Mouse (Mus musculus) limb, embryonic 10.5 days (tissue): Measurements from ENCODE around the gene Zap70. TPM values are rescaled to one million over a fixed set of nuclear protein-coding genes. Genes with fewer than 3 reads are reported as not detected.
"Not testable (repeated sequence)": the region's sequence is repeated elsewhere in the genome, so short reads cannot be mapped to it uniquely, and the experiment has no call there.

Source experiments
- DNase-seq: peaks from one replicate; pipeline ENCODE4 v3.0.0-alpha.2; 2017; ENCODE audit warnings: low spot score
- H3K27ac ChIP-seq: fragments of 300-500 bp; sonication (generic); 2 replicates; pipeline ENCODE4 v1.5.1; 2016; ENCODE audit warnings: mild to moderate bottlenecking
- H3K27me3 ChIP-seq: fragments of 300-500 bp; sonication (generic); 2 replicates; pipeline ENCODE4 v1.6.1; 2016; ENCODE audit warnings: low read depth, mild to moderate bottlenecking; ENCODE audit not compliant: poor library complexity, severe bottlenecking
- H3K36me3 ChIP-seq: fragments of 300-500 bp; sonication (generic); 2 replicates; pipeline ENCODE4 v1.6.1; 2016; ENCODE audit warnings: mild to moderate bottlenecking, moderate library complexity
- H3K4me1 ChIP-seq: fragments of 300-500 bp; sonication (generic); 2 replicates; pipeline ENCODE4 v1.6.1; 2016
- H3K4me3 ChIP-seq: fragments of 300-500 bp; sonication (generic); 2 replicates; pipeline ENCODE4 v1.5.1; 2016; ENCODE audit warnings: mild to moderate bottlenecking, moderate library complexity
- H3K9me3 ChIP-seq: fragments of 300-500 bp; sonication (generic); replicated peaks from 2 replicates; pipeline ENCODE4 v1.6.1; 2016; ENCODE audit warnings: mild to moderate bottlenecking
- WGBS: fragments of 180-500 bp; shearing (Covaris S2); methylation state at CpG from one replicate; pipeline ENCODE4 v1.1.7; 2016; 5-methylcytosine and 5-hydroxymethylcytosine counted together
- polyA plus RNA-seq: library from polyadenylated mRNA; unstranded; fragments of >200 nt; fragmentation: Nextera tagmentation; extraction: Ambion mirVana; gene quantifications from 2 replicates; pipeline ENCODE4 v1.2.1, GENCODE M21; 2016

Gene Zap70
- polyA plus RNA-seq, 1 experiment from 2014 or later, result 0.36 TPM

DNA sequence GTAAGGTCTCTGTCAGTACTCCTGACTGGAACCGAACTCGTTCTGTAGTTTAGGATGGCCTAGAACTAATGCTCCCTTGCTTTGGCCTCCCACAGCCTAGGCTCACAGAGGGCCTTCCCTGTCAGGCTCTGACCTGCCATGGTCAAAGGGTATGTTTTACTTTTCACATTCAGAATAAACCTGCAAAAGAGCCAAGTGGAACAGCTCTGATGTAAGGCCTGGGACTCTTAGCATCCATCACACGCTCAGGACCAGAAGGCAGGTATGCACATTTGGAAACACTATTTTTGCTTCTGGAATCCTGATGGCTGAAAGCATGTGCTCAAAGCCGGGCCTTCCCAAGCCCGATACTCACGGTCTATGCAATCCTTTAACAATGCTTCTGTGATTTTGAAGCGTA is 50.2 kb downstream of the Zap70 start:
- no peak for DNase-seq
- WGBS, result 97% methylated on average over 7 of the region's 7 CpGs
- Histone ChIP-seq H3K9me3 (no peaks in the 10 kb centered on the region), H3K27ac (no peak overlapping the region), H3K36me3 (peaks cover 94% of the 10 kb centered on the region), H3K4me3 (no peak overlapping the region), H3K27me3 (no peaks in the 10 kb centered on the region), H3K4me1 (no peaks in the 10 kb centered on the region)

DNA sequence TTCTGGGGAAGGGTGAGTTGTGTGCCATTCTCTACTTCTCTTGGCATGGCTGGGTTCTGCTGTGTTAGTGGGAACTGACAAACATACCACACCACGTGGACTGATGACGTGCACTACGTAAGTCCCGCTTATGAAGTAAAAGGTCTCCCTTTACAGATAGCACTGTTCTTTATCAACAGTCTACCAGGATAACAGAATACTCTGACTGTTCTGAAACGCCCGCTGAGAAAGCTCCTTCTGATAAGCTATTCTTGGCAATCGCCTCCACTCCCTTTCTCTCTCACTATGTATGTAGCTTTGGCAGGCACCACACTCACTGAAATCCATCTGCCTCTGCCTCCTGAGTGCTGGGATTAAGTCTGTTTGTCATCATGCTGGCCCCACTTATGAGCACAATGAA is 51.8 kb downstream of the Zap70 start:
- no peak for DNase-seq
- no peak overlapping the region for H3K27ac ChIP-seq

DNA sequence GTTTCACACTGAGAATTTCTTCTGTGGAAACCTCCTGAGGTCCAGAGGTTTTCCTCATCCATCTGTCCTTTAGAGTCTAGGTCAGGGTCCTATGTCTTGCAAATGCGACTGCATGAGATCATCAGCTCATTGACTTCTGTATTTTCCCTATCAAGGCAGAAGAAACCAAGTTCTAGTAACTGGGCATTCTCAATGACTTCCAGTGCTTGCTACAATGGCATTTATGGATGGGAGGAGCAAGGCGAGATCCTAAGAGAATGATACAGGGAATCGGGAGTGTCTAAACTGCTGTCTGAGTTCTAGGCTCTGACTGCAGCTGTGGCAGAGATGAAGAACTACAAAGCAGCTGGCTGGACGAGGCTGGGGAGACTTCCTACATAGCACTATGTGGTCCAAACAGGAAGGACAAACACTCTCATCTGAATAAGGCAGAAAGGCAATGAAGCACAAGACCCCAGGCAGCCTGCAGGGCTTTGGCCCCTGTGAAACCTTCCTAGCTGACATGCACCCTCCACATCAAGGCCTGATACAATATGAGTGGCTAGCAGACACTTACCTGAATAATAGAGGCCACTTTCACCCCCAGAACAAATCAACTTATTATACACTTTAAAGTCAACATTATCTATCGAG is 52.8 kb downstream of the Zap70 start:
- Histone ChIP-seq H3K36me3 (peaks cover 94% of the 10 kb centered on the region), H3K27me3 (no peaks in the 10 kb centered on the region), H3K4me1 (no peaks in the 10 kb centered on the region), H3K27ac (no peak overlapping the region), H3K9me3 (no peaks in the 10 kb centered on the region), H3K4me3 (no peak overlapping the region)
- DNase-seq, result no peak
- 82% methylated on average over 5 of the region's 5 CpGs for WGBS

More for the DNA sequence above, 51.8 kb downstream of the Zap70 start:
- 96% methylated on average over 7 of the region's 7 CpGs for WGBS
- Histone ChIP-seq H3K9me3 (no peaks in the 10 kb centered on the region), H3K36me3 (peaks cover 94% of the 10 kb centered on the region), H3K4me1 (no peaks in the 10 kb centered on the region), H3K27me3 (no peaks in the 10 kb centered on the region), H3K4me3 (no peak overlapping the region)

DNA sequence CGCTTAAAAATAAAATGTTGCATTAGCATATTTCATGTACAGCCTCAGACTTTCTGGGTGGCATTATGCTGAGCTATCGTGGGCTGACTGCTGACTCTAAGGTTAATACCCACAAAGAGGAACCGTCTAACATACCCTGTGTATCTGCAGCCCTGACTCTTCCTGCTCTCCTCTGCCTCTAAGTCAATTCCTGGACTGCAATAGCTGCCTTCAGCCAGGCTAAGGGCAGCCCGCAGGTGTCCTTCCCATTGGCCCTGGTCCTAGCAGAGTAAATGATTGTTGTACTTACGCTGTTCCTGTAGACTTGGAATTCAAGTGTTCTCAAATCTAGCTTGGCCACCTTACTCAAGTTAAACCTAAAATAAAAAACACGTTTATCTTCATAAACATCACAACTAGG is 53.6 kb downstream of the Zap70 start:
- H3K36me3 ChIP-seq, result peaks cover 92% of the 10 kb centered on the region
- H3K4me1 ChIP-seq, result no peaks in the 10 kb centered on the region
- H3K27ac ChIP-seq, result no peak overlapping the region
- no peak for DNase-seq
- H3K27me3 ChIP-seq, result no peaks in the 10 kb centered on the region
- no peak overlapping the region for H3K4me3 ChIP-seq
- H3K9me3 ChIP-seq, result no peaks in the 10 kb centered on the region
- 95% methylated on average over 6 of the region's 6 CpGs for WGBS

DNA sequence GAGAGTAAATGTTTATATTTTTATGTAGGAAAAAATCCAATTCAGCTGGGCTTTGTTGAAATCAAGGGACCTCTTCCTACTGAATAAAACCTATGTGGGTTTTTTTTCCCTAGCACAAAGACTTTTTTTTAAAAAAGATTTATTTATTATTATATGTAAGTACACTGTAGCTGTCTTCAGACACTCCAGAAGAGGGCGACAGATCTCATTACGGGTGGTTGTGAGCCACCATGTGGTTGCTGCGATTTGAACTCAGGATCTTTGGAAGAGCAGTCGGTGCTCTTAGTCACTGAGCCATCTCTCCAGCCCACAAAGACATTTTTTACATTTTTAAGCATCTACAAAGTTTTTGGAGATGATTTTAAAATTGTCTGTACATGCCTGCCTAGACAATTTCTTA is 60.3 kb downstream of the Zap70 start:
- 88% methylated on average over 4 of the region's 4 CpGs for WGBS
- H3K4me1 ChIP-seq, H3K27me3 ChIP-seq, H3K27ac ChIP-seq, H3K9me3 ChIP-seq, DNase-seq, H3K4me3 ChIP-seq: not testable (repeated sequence)
- peaks cover 91% of the 10 kb centered on the region for H3K36me3 ChIP-seq

DNA sequence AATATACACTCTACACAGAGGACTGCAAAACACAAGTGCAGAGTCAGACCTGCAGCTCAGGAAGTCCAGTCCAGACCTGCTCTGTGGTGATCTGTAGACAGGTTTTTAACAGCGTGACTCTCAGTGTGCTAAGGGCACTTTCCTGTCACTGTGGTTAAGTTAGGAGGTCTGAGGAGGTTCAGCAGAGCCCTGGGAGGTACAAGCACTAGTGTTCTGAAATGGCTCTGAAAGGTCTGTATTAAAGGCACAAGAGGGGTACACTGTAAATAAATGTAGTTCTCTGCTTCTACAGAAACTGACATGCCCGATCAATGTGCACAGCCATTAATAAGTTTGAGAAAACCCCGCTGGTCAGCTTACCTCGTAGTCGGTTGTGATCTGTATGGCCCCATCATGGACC is 62.8 kb downstream of the Zap70 start:
- Histone ChIP-seq H3K9me3 (no peaks in the 10 kb centered on the region), H3K36me3 (peaks cover 81% of the 10 kb centered on the region)
- 94% methylated on average over 5 of the region's 5 CpGs for WGBS

DNA sequence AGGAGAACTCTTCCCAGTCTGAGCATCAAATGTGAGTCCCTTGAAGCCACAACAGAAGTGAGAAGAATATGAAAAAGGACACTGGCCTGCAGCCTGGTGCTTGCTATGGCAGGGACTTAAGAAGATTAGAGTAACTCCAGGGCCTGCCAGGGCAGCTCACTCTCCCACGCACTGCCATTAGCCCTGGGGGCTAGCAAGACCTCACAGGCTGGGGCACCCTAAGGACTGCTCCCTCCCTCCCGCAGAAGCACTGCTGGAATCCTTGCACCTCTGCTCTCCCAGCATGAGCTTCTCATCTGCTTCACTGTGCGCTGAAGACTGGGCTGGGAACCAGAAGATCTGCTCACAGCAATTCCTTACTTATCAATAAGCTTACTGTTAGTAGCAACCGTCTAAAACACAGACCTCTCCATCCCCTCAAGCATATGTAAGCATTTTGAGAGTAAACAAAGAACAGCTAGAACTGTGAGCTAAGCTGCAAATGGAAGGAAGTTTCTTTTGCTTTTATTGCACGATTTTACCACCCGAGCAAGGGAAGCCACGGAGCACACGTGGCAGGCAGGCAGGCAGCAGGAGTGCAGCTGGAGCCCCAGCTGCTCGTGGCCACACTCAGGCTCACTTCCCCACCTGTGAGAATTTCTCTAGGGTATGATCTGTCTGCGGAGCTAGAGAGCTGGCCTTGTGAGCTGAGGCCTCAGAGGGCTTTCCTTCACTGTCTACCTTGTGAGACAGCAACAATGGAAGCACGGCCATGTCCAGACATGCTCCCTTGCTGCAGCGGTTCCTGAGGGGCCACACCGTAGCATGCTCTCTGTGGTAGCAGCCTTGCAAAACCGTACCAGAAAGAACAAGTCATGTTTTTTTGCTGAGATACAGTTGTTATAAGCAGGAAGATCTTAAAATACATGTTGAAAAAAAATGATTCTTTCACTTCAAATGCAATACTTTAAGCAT is 69.6 kb downstream of the Zap70 start:
- Histone ChIP-seq H3K27ac (peak overlapping the region; percentile 37; the same call in 1 of the 2 replicates), H3K27me3 (no peaks in the 10 kb centered on the region), H3K9me3 (no peaks in the 10 kb centered on the region), H3K4me3 (no peak overlapping the region), H3K36me3 (peaks cover 62% of the 10 kb centered on the region), H3K4me1 (no peaks in the 10 kb centered on the region)
- DNase-seq, result no peak
- WGBS, result 70% methylated on average over 14 of the region's 14 CpGs

More for the DNA sequence above, 62.8 kb downstream of the Zap70 start:
- Histone ChIP-seq H3K4me3 (no peak overlapping the region), H3K4me1 (no peaks in the 10 kb centered on the region), H3K27me3 (no peaks in the 10 kb centered on the region), H3K27ac (no peak overlapping the region)
- DNase-seq, result no peak

Other genes with a start within 250 kb of the Zap70 start
- 3.6 and 4.5 TPM in 2 replicates for gene Cnnm3, start 249.9 kb upstream of the Zap70 start, polyA plus RNA-seq
- gene Ankrd23, start 224.9 kb upstream of the Zap70 start, polyA plus RNA-seq, result 14.3 and 16.8 TPM in 2 replicates
- 0.39 TPM in 1 of 2 replicates, not detected in the other for gene Gm42417, start 222.4 kb upstream of the Zap70 start, polyA plus RNA-seq
- gene Ankrd39, start 214.4 kb upstream of the Zap70 start, polyA plus RNA-seq, result 19.5 and 20.3 TPM in 2 replicates
- gene Sema4c, start 203.4 kb upstream of the Zap70 start, polyA plus RNA-seq, result 28.5 and 34.2 TPM in 2 replicates
- gene Fam178b, start 78.6 kb upstream of the Zap70 start, polyA plus RNA-seq, result 1.3 and 1.6 TPM in 2 replicates
- gene Cox5b, start 70.3 kb upstream of the Zap70 start, polyA plus RNA-seq, result 535 and 559 TPM in 2 replicates
- not detected in 2 replicates for gene 4933424G06Rik, start 51.6 kb upstream of the Zap70 start, polyA plus RNA-seq
- gene Actr1b, start 47.4 kb upstream of the Zap70 start, polyA plus RNA-seq, result 155 and 156 TPM in 2 replicates
- 13.4 and 13.8 TPM in 2 replicates for gene Tmem131, start 181.9 kb downstream of the Zap70 start, polyA plus RNA-seq